Mouse (Mus musculus): ENCODE results near the gene Fv1. TPM values are rescaled to one million over a fixed set of nuclear protein-coding genes. Genes with fewer than 3 reads are reported as not detected.
A peak's percentile ranks its signal among the peaks of the same experiment; 100 is the strongest.

The Fv1 gene
- polyA plus RNA-seq, 2 experiments: 1.5 to 2.2 TPM

DNA sequence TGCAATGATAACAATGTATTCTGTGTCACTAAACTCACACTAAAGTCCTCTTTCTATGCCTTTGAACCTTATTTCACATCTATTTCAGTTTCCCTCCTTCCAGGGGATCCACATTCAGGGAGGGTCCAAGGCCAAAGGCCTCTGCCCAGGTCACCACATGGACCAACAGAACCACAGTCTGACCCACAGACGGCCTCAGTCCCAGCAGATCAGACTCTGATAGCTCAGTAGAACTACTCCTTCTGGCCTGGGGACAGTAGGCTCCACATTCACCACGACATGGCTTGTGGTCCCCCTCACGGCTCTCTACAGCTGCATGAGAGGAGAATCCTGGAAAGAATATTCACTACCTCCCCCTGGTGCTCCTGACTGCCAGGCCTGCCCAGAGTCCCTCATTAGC lies 25.9 kb upstream of the Fv1 start:
- Histone ChIP-seq H3K36me3 (replicated peaks; ENCODE audit: control insufficient read depth, insufficient read depth, low read depth) (no peaks in the 10 kb centered on the region; the same call in 1 of the 2 replicates), H3K27ac (no peak overlapping the region), H3K9me3 (ENCODE audit: control insufficient read depth, low read length) (no peaks in the 10 kb centered on the region), H3K27me3 (ENCODE audit: control insufficient read depth, insufficient read depth, low read length) (no peaks in the 10 kb centered on the region), H3K4me3 (ENCODE audit: insufficient read depth in 1 of 2, low read depth in 2 of 2, low read length in 2 of 2) (no peak overlapping the region), H3K9ac (replicated peaks) (no peak overlapping the region), H3K4me2 (ENCODE audit: low read depth) (no peak overlapping the region), H3K4me1 (replicated peaks; ENCODE audit: control insufficient read depth in 2 of 2, insufficient read depth in 2 of 2, low read length in 1 of 2) (peaks cover 0 to 5% of the 10 kb centered on the region in 2 experiments; a peak in 2 of 4 replicates)
- WGBS (ENCODE audit: insufficient replicate concordance): 72% methylated on average over 3 of the region's 3 CpGs
- TF ChIP-seq EP300 (IDR thresholded peaks at IDR 0.05; ENCODE audit: low read depth): no peak
- no peak for TF ChIP-seq CTCF (IDR thresholded peaks at IDR 0.05; ENCODE audit: low read depth)
- DNase-seq (ENCODE audit: low read depth in 3 of 3, low spot score in 3 of 3) (no peak), ATAC-seq (ENCODE audit: insufficient read depth) (no peak)

DNA sequence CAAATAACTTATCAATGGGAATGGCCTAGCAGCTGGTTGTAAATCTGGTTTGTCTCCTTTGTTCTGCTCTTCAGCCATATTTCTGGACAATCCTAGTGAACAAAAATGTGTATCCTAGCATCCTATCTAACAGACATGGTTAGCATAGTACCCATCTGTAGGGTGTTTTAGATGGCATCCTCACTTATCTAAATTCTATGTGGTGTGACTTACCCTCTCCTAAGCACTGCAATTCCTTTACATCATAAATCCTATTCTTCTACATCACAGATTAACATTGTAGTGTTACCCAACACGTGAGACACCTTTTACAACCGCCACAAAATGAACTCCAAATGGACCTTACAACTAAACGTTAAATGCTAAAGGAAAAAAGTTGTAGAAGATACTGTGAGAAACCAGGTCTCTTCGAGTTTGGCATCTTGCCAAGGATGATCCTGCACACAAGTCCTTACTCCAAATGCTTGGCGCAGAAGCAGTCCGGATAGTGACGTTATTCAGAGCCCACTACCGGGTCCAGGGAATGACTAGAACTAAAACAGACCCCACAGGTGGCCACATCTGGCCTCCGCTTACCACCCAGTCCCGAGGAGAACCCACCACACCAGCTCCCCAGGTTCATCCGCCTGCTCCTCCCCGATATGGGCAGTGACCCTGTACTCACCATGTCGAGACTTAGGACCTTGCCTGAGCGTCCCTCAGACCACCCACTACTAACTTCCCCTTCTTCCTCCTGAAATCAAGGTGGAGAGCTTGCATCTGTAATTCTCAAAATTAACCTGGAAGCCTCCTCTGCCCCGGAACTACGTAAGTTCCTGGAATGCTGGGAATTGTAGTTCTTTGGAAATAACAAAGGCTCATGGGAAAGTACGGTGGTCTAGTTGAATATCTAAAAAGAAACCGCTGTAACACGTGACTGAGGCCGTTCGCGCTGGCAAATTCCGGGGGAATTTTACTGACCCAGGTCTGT lies 20.9 kb upstream of the Fv1 start, which contains the start of gene Zfp933:
Gene Zfp933 (minus strand): TSS at position 753 of the 970 bp plus-strand sequence.
- no peak for TF ChIP-seq EP300 (IDR thresholded peaks at IDR 0.05; ENCODE audit: low read depth)
- TF ChIP-seq CTCF (IDR thresholded peaks at IDR 0.05; ENCODE audit: low read depth): no peak
- Histone ChIP-seq H3K27me3 (ENCODE audit: control insufficient read depth, insufficient read depth, low read length) (no peaks in the 10 kb centered on the region), H3K9me3 (ENCODE audit: control insufficient read depth, low read length) (no peaks in the 10 kb centered on the region), H3K36me3 (replicated peaks; ENCODE audit: control insufficient read depth, insufficient read depth, low read depth) (no peaks in the 10 kb centered on the region), H3K9ac (replicated peaks) (peak within 1 kb of the TSS; percentile 74), H3K4me3 (ENCODE audit: insufficient read depth in 1 of 2, low read depth in 2 of 2, low read length in 2 of 2) (peak within 1 kb of the TSS; percentile 81 to 96), H3K4me2 (ENCODE audit: low read depth) (peak within 1 kb of the TSS; percentile 79), H3K27ac (no peak within 1 kb of the TSS; the same call in 1 of the 2 replicates), H3K4me1 (replicated peaks; ENCODE audit: control insufficient read depth in 2 of 2, insufficient read depth in 2 of 2, low read length in 1 of 2) (peaks cover 11% of the 10 kb centered on the region in 2 experiments)
- peak; percentile 85 for ATAC-seq (ENCODE audit: insufficient read depth)
- DNase-seq (ENCODE audit: low read depth in 3 of 3, low spot score in 3 of 3): peak; percentile 78 to 88 (median 83)
- WGBS (ENCODE audit: insufficient replicate concordance): under 1% methylated on average over 23 of the region's 23 CpGs

DNA sequence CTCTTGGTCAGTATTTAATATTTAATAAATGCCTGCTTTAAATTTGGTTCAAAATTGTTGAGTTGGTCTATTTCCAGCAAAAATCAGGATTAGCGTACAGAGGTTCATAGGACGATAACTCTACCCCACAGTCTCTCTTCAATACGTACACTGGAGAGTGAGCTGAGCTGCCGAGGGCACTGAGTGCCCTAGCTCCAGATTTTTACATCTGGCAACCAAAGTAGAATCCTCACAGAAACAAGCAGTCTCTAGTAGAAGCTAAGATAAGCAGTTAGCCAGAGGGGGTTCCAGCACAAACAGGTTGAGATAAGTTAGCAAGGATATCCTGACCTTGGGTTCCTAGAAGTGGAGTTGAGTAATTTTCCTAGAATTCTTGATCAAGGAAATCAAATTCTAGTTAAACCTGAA lies 20.2 kb upstream of the Fv1 start:
- 7% methylated on average over 4 of the region's 4 CpGs for WGBS (ENCODE audit: insufficient replicate concordance)

DNA sequence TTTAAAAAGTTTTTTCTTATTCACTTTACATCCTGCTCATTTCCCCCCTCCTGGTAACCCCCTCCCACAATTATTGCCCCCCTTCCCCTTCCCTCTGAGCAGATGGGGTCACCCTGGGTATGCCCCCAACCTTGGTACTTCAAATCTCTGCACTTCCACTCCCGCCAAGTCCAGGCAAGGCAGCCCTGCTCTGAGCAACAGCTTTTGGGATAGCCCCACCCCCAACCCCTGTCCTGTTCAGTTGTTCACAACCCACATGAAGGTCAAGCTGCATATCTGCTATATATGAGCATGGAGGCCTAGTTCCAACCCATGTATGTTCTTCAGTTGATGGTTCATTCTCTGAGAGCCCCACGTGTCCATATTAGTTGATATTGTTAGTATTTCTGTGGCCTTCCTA lies 18.0 kb upstream of the Fv1 start:
- no peaks in the 10 kb centered on the region for H3K9me3 ChIP-seq (ENCODE audit: control insufficient read depth, low read length)
- no peak for DNase-seq (ENCODE audit: low read depth in 3 of 3, low spot score in 3 of 3)

More for the DNA sequence above, 20.2 kb upstream of the Fv1 start:
- Histone ChIP-seq H3K27ac (no peak overlapping the region; the same call in 1 of the 2 replicates), H3K9ac (replicated peaks) (peak overlapping the region; percentile 74), H3K4me3 (ENCODE audit: insufficient read depth in 1 of 2, low read depth in 2 of 2, low read length in 2 of 2) (peak overlapping the region; percentile 81 to 96), H3K9me3 (ENCODE audit: control insufficient read depth, low read length) (no peaks in the 10 kb centered on the region), H3K36me3 (replicated peaks; ENCODE audit: control insufficient read depth, insufficient read depth, low read depth) (no peaks in the 10 kb centered on the region), H3K27me3 (ENCODE audit: control insufficient read depth, insufficient read depth, low read length) (no peaks in the 10 kb centered on the region), H3K4me2 (ENCODE audit: low read depth) (peak overlapping the region; percentile 79), H3K4me1 (replicated peaks; ENCODE audit: control insufficient read depth in 2 of 2, insufficient read depth in 2 of 2, low read length in 1 of 2) (peaks cover 11% of the 10 kb centered on the region in 2 experiments)
- no peak for TF ChIP-seq EP300 (IDR thresholded peaks at IDR 0.05; ENCODE audit: low read depth)
- TF ChIP-seq CTCF (IDR thresholded peaks at IDR 0.05; ENCODE audit: low read depth): no peak
- peak; percentile 65 for ATAC-seq (ENCODE audit: insufficient read depth)
- peak in 2 of 3 experiments; percentile 29 to 70 for DNase-seq (ENCODE audit: low read depth in 3 of 3, low spot score in 3 of 3)

DNA sequence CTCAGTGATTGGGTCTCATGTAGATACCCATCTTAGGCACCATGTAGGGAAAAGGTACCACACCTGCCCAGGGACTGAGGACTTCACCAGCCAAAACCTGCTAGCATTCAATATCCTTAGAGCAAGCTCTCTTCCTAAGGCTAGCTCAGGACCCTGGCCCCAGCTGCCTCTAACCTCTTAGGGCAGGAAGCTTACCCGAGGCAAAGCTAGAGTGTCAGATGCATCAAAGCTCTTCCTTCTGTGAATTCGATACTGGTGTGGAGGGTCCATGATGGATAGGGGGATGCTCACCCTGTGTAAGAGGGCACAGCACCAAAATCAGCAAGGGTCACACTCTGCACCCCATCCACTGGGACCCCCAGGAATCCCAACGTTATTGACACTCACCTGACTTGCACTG lies 6.7 kb upstream of the Fv1 start:
- TF ChIP-seq EP300 (IDR thresholded peaks at IDR 0.05; ENCODE audit: low read depth): no peak
- TF ChIP-seq CTCF (IDR thresholded peaks at IDR 0.05; ENCODE audit: low read depth): no peak
- H3K4me2 ChIP-seq (ENCODE audit: low read depth): no peak overlapping the region
- H3K9me3 ChIP-seq (ENCODE audit: control insufficient read depth, low read length): no peaks in the 10 kb centered on the region
- peaks cover under 1 to 5% of the 10 kb centered on the region in 2 experiments; a peak in 2 of 4 replicates for H3K4me1 ChIP-seq (replicated peaks; ENCODE audit: control insufficient read depth in 2 of 2, insufficient read depth in 2 of 2, low read length in 1 of 2)
- WGBS (ENCODE audit: insufficient replicate concordance): 76% methylated on average over 3 of the region's 3 CpGs
- no peak overlapping the region for H3K9ac ChIP-seq (replicated peaks)
- H3K36me3 ChIP-seq (replicated peaks; ENCODE audit: control insufficient read depth, insufficient read depth, low read depth): peaks cover 11% of the 10 kb centered on the region
- no peaks in the 10 kb centered on the region for H3K27me3 ChIP-seq (ENCODE audit: control insufficient read depth, insufficient read depth, low read length)
- no peak for DNase-seq (ENCODE audit: low read depth in 3 of 3, low spot score in 3 of 3)
- H3K4me3 ChIP-seq (ENCODE audit: insufficient read depth in 1 of 2, low read depth in 2 of 2, low read length in 2 of 2): no peak overlapping the region
- no peak overlapping the region for H3K27ac ChIP-seq
- ATAC-seq (ENCODE audit: insufficient read depth): no peak

More for the DNA sequence above, 18.0 kb upstream of the Fv1 start:
- Histone ChIP-seq H3K36me3 (replicated peaks; ENCODE audit: control insufficient read depth, insufficient read depth, low read depth) (no peaks in the 10 kb centered on the region), H3K27ac (no peak overlapping the region), H3K4me1 (replicated peaks; ENCODE audit: control insufficient read depth in 2 of 2, insufficient read depth in 2 of 2, low read length in 1 of 2) (peaks cover 11% of the 10 kb centered on the region in 2 experiments), H3K27me3 (ENCODE audit: control insufficient read depth, insufficient read depth, low read length) (no peaks in the 10 kb centered on the region), H3K4me3 (ENCODE audit: insufficient read depth in 1 of 2, low read depth in 2 of 2, low read length in 2 of 2) (no peak overlapping the region), H3K4me2 (ENCODE audit: low read depth) (no peak overlapping the region), H3K9ac (replicated peaks) (no peak overlapping the region)
- TF ChIP-seq EP300 (IDR thresholded peaks at IDR 0.05; ENCODE audit: low read depth) (no peak), CTCF (IDR thresholded peaks at IDR 0.05; ENCODE audit: low read depth) (no peak)
- 71% methylated on average over 2 of the region's 2 CpGs for WGBS (ENCODE audit: insufficient replicate concordance)
- no peak for ATAC-seq (ENCODE audit: insufficient read depth)

All from liver, embryonic 14.5 days (tissue).